Mouse (Mus musculus) erythroblast, adult 5-6 weeks (primary cell): ENCODE data around the gene Abcc9. TPM values are rescaled to one million over a fixed set of nuclear protein-coding genes. Genes with fewer than 3 reads are reported as not detected.
"Not testable (repeated sequence)": the region's sequence is repeated elsewhere in the genome, so short reads cannot be mapped to it uniquely, and the experiment has no call there.

Experiments
- ATAC-seq: replicated peaks from 2 replicates; pipeline ENCODE4 v1.8.0; 2016; ENCODE audit warnings: moderate number of reproducible peaks, mild to moderate bottlenecking, moderate TSS enrichment, inconsistent platforms; ENCODE audit not compliant: poor library complexity, low FRiP score, severe bottlenecking
- total RNA-seq, 2 experiments: library from RNA; stranded (forward) in 1 of 2; stranded (reverse) in 1 of 2; fragments of 150-400 nt in 1 of 2; fragments of 200-764, 138-1000 nt in 1 of 2; gene quantifications; 2 replicates each; pipeline versions ENCODE4 v1.2.3 to v1.2.4; 2015 to 2017; ENCODE audit warnings: low replicate concordance in 2 of 2

Gene Abcc9
- total RNA-seq, 2 experiments from 2014 or later, result 0.17 TPM; not detected in 1

DNA sequence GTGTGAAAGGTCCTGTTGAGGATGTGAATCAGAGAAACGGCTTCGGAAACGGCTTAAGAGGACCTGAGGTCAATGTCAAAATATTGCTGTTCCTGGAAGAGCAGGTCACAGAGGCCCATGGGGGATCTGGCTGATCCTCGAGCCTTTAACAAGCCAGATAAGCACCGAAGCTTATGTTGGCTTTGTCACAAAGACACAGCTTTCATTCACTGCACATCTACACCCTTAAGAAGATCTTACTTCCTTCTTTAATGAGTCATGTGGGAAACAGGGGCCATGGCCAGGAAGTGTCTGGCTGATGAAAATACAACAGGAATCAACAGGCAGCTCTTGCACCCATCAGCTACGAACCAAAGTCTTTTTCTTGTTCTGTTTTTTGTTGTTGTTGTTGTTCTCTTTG lies 6.3 kb upstream of the Abcc9 start:
- no peak for ATAC-seq

- no peak for ATAC-seq
These were observed 4.6 kb upstream of the Abcc9 start for GRCm38 (mm10) chr6:142706688-142707087.

GRCm38 (mm10) chr6:142703441-142703930 lies 1.4 kb upstream of the Abcc9 start:
- ATAC-seq, result no peak

DNA sequence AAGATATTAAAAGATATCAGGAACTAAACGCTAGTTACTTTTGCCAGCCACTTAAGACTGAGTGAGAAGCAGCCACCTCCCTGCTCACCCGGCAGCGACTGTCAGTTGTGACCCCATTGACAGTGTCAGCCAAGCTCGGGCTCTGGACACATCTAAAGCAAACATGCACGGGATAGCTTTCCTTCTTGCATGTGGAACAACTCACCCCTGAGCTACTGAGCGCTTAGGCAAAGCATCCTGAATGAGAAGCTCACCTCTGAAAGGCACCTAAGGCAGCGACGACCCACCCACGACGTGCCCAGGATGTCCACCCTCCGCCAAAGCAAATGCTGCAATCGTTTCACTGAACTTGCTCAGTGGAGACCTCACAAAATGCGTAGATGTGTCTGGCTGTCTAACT lies 954 bp downstream of the Abcc9 start:
- ATAC-seq, result no peak

DNA sequence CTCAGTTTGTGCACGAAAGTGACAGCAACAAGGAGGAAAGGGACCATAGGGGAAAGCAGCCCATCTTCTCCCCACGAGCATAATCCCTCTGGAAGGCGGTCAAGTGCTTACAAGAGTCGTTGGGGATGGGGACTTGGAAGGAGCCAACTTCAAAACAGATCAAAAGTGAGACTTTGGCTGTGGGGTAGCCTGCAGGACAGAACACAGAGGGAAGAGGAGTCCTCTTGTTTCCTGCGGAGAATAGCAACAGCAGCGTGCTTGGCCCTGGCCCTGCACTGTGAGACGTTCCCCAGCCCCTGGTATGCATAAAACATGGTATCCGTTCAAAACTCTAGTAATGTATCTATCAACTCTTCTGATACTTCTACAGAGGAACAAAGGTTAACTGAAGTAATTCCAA lies 1.4 kb downstream of the Abcc9 start:
- ATAC-seq, result no peak

- no peak for ATAC-seq
These were observed 10.0 kb downstream of the Abcc9 start for GRCm38 (mm10) chr6:142692085-142692484.

DNA sequence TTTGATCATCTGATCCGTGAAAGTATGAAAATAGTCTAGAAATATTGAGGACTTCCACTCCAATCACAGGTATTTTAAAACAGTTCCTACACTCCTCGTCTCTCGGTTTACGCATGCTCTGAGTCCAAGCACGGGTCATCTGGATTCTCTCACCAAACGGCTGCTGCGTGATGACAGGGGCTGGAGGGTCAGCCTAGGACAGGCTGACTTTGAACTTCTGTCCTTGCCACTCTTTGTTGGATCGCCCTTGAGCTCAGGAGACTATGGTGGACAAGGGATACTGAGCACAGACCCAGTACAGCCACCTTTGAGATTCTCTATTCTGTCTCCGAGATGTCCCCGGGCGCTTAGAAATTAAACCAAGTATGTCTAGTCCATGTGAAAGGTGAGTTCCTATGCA lies 12.4 kb downstream of the Abcc9 start:
- ATAC-seq, result no peak

DNA sequence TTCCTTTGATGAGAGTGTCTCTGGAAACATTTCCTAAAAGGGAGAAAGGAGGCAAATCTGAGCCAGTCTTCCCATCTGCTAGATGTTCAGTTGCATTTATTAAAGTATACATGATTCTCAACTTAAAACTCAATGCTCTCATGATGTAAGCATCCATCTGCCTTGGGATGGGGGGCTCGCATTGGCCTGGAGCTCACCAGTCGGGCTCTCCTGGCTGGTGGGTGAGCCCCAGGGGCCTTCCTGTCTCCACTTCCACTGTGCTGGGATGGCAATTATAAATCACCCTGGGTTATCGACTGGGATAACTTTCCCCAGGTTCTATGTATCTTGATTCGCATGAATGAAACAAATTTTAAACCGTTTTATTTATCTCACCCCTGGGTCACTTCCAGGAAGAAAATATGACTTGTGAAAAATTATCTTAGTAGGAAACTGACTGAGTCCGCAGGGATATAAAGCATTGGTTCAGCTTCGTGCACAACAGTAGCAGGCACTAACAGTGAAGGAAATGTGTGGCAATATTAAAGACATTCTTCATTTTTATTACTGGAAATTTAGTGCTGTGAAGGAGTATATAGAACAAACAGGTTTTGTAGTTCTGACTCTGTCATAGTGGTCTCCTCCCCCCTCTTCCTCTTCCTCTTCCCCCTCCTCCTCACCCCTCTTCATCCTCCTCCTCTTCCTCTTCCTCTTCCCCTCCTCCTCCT lies 19.0 kb downstream of the Abcc9 start:
- no peak for ATAC-seq

- no peak for ATAC-seq
These were observed 32.1 kb downstream of the Abcc9 start for GRCm38 (mm10) chr6:142670021-142670420.

DNA sequence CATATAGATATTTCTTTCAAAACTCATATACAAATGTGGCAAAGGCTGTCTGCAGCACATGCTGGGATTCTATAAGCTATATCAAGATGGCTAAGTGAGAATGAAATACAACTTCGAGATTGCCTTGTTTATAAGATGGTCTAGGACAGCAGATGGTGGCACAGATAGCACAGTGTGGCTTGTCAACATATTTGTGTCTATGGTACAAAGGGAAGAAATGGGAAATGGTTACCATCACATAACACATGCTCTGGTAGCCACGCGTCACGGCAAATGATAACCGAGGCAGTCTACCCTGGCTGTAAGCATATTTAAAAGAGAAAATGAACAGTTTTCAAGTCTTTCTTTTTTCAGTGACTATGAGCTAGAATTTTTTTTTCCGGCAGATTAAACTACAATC lies 32.8 kb downstream of the Abcc9 start:
- ATAC-seq, result no peak

- no peak for ATAC-seq
These were observed 33.3 kb downstream of the Abcc9 start for GRCm38 (mm10) chr6:142668831-142669230.

- no peak for ATAC-seq
These were observed 33.7 kb downstream of the Abcc9 start for GRCm38 (mm10) chr6:142668419-142668766.

DNA sequence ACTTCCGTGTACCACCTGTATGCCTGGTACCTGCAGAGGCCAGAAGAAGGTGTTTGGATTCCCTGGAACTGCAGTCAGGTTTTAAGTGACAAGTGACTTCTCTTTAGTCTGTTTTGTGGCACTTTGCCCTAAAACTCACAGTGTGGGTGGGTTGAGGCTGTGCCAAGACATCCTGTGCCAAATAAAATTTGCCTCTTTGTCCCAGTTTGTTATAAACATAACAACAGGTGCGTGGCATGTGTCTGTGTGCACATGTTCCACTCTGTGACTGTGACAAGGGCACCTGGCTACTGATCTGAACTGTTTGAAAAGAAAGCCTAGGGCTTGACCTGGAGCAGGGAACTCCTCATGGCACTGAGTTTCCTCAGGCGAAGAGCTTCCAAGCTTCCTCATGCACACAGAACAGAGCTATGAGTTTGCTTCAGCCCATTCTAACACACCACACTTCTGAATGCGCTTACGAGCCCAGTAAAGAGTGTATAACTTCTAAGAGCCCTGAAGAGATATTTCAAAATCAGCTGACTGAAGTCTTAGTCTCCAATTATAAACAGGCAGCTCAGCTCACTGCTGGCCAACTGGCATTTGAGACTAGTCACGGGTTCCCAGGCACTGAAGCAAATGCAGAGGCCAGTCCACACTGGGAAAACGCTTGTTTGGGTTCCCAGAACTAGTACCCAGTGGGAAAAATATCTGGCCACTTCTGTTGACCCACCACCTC lies 34.3 kb downstream of the Abcc9 start:
- ATAC-seq, result no peak

GRCm38 (mm10) chr6:142662056-142662455 lies 40.1 kb downstream of the Abcc9 start:
- ATAC-seq, result not testable (repeated sequence)

DNA sequence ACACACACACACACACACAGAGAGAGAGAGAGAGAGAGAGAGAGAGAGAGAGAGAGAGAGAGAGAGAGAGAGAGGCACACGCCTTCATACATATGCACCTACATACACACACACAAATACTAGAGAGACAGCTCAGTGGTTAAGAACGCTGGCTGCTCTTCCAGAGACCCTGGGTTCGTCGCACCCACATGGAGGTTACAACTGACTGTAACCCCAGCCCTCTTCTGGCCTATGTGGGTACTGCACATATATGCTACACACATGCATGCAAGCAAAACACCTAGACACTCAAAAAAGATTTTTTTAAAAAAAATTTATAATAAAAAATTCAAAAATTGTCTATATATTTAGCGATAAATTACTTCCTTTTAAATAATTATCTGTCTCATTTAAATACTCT lies 43.1 kb downstream of the Abcc9 start:
- 0 out of 2 replicates have a peak, but pooled peaks have one; percentile 49 for ATAC-seq

- ATAC-seq, result no peak
These were observed 47.6 kb downstream of the Abcc9 start for GRCm38 (mm10) chr6:142654561-142654960.

- ATAC-seq, result no peak
These were observed 49.9 kb downstream of the Abcc9 start for GRCm38 (mm10) chr6:142652175-142652574.

- no peak for ATAC-seq
These were observed 52.8 kb downstream of the Abcc9 start for GRCm38 (mm10) chr6:142649331-142649730.

- no peak for ATAC-seq
These were observed 56.6 kb downstream of the Abcc9 start for GRCm38 (mm10) chr6:142645474-142645873.

DNA sequence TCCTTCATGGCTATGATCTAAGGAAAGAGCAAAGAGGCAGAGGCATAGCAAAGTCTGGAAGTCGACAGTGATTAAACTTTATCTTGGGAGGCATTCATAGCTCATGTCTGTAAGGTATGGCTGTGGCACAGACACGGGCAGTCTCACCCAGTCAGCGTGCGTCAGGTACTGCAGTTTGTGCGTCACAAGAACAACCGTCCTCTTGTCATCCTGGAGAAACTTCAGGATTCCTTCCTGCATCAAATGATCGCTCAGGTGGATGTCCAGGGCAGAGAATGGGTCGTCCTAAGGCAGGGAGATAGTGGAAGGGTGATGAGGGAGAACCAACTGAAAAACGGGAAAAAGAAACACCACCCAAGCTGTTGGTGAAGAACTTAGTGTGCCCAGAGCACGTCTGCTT lies 62.8 kb downstream of the Abcc9 start:
- ATAC-seq, result no peak

- no peak for ATAC-seq
These were observed 66.5 kb downstream of the Abcc9 start for GRCm38 (mm10) chr6:142635654-142636053.
